Mouse (Mus musculus) CD4-positive, CD25-positive, alpha-beta regulatory T cell, adult 2 months (primary cell): ENCODE data around the gene Ctu2.

Experiments
- DNase-seq: peaks from one replicate; pipeline ENCODE4 v3.0.0-alpha.2; 2012; ENCODE audit warnings: low read depth, low spot score

Gene Ctu2

DNA sequence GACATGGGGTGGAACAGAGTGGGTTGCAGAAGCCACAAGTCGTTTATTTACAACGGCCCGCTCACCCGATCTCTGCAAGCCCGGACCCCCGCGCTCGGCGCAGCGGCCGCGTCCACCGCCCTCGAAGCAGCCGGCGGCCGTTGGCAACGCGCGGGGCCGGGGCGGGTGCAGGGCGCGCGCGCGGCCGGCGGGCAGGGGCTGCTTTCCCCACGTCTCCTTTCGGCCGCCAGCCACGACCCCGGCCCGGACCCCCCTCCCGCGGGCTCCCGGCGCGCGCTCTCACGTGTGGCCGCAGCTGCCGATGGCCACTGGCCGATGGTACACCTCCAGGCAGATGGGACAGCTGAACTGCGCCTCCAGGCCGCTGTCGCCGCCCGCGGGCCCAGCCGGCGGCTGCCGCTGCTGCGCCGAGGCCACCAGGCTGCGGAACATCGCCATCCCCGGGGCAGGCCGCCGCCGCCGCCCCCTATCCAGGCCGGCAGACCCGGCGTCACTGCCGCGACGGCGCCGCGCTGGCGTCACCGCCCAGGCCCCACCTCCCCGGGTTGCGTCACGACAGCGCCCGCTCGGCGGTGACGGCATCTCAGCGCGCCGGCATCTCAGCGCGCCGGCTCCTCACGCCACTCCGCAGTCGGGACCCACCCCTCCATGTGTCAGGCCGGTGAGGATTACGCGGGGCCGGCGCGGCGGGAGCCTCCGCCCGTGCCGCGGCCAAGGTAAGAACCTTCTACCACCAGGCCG lies at the start of gene Ctu2, which contains the start of gene Rnf166:
Gene Ctu2 (plus strand): TSS at position 564 of the 741 bp plus-strand sequence.
Gene Rnf166 (minus strand): TSS at position 485 of the 741 bp plus-strand sequence.
- DNase-seq, result peak; percentile 97

DNA sequence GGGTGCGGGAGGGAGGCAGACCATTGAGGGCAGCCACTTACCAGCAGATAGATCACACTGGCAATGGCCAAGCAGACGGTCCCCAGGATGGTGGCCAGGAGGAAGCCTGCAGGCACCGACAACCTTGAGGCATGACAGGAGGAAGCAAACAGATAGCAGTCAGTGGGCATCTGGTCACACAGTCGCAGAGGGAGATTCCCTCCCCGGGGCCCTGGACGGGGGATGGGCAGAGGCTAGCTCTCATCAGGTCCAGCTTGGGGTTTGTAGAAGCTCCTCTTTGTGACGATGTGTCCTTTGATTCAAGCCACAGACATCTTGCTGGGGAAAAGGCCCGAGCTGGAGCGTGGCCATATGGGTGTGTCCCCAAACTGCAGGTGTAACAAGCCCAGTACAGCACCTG lies 49.8 kb upstream of the Ctu2 start:
- DNase-seq, result no peak

DNA sequence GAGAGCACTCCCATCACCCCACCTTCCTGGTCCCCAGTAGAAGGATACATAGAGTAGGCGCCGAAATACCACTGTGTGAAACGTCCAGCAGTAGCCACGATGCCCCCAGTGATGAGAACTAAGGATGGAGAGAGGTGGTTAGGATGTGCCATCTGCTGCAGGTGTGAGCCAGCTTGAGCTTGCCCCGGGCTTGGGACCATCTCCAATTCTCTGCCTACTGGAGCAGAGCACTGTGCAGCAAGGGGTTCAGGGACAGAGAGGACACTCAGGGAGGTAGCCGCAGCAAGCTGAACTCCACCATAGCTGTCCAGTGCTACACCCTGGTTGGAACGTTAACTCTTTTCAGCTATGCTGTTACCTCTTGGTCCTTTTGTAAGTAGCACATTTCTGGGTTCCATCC lies 48.3 kb upstream of the Ctu2 start:
- DNase-seq, result no peak

DNA sequence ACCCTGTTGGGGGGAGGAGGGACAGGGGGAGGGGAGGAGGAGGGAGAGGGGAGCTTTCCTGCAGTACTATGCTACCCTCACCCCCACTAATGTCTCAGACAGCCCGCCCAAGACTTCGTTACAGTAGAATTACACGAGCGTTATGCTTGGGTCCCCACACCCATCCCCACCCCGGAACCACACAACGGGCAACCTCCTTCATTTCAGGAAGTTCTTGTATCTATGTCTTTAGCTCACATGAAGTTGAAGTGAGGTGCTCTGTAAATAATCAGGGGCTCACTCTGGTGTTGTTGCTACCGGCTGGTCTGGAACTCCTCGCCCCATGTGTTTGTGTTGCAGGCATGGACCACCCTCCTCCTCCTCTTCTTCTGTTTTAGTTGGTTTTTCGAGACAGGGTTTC lies 47.8 kb upstream of the Ctu2 start:
- peak; percentile 18 for DNase-seq

DNA sequence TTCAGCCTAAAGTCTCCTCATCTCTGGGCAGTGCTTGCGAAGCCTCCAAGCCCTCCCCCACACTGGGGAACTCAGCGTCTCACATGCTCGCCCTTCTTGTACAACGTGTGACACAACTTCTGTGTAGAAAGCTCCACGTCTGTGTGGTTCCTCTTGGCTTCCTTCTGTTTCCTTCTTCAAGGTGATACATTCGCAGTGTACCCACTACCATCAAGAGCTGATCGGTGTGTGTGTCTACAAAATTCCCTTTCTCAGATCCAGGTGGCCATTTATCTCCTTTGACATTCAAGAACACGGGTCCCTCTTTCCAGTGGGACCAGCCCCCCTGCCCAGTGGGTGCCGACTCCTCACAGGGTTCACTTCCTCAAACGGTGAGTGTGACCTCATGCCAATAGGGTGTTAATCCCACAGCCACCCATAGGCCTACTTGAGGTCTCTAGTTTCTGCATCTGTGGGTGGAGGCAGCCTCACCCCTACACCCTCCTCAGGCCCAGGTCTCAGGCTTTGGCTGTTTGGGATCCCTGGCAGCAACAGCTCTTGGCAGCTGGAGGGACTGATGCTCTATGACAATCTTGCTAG lies 45.8 kb upstream of the Ctu2 start:
- DNase-seq, result peak; percentile 33

DNA sequence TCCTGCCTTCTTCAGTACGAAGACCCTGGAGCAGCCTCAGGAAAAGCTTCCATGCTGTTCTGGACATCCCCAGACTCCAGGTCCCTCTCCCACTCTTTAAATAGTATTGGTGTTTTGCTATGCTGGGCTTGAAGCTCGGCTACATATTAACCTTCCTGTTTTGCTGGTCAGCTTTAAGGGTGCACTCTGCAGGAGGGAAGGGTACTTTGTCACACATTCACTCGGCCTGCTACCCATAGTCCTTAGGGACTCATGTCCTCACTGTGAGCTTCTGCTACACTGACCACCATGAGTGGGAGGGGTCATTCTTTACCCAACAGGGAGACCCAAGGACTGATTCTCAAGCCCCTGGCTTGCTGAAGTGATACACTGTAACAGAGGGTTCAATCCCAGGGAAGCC lies 45.3 kb upstream of the Ctu2 start:
- DNase-seq, result no peak

DNA sequence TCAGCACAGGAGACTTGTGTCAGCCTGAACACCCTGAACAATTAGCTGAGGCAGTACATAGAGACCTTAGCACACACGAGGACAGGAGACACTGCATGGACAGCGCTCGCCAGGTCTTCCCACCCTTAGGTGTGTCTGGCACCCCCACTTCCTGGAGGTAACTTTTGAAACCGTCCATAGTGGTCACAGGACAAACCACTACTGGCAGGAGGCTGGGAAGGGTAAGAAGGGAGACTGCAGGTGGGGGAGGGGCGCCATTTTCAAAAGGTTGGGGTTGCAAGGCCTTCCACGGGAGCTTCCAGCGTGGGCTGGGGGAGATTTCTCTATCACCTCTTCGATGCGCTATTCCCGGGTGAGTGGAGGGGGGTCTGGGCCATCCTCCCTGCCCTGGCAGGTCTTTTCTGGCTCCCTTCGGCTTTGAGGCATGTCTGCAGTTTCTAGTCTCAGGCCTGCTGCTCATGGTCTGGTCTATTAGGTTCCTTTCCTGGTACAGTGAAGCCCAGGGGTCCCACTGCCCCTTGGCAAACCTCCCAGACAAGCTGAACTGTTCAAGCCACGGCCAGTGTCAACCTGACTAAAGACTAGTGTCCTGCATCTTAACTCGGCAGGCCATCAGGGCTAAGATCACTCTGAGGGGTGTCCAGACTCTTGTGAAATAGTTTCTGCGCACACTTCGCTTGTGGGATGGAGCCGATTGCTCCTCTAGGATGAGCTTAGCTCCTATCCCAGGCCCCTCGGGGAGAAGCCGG lies 44.1 kb upstream of the Ctu2 start:
- DNase-seq, result peak; percentile 40

DNA sequence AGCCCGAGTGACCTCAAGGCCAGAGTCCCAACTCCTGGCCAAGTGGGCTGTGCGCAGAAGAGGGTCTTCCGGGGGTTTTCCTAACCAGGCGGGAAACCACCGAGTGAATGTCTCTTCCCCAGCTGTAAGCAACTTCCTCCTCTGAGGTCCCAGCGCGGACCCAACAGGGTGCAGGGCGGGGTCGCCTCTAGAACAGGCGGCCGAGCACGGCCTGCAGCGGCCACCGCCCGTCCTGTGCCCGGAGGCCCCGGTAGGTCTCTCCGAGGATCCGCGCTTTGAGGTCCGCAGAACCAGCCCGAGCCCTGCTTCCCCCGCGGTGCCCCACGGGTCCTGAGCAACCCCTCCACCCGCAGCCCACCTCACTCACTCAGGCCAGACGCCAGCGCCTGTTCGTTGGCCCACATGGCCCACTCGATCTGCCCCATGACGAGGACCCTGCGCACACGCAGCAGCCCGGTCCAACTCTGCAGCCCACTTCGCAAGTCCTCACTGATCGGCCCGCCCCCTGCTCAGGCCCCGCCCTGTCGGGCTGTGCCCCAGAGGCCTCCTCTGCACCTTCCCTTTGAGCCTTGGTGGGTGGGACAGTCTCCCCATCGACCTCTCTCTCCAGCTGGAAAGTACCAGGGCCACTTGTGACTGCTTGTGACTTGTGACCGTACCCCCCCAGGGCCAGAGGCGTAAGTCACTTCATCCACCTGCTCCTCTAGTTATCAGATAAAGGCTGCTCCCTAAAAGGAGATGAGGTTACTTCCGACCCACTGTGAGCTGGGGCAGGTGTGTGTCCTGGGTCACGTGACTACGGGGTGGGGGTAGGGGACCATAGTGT lies 43.3 kb upstream of the Ctu2 start, which contains the start of gene Cyba:
Gene Cyba (minus strand): TSS at position 488 of the 826 bp plus-strand sequence.
- peak; percentile 90 for DNase-seq

DNA sequence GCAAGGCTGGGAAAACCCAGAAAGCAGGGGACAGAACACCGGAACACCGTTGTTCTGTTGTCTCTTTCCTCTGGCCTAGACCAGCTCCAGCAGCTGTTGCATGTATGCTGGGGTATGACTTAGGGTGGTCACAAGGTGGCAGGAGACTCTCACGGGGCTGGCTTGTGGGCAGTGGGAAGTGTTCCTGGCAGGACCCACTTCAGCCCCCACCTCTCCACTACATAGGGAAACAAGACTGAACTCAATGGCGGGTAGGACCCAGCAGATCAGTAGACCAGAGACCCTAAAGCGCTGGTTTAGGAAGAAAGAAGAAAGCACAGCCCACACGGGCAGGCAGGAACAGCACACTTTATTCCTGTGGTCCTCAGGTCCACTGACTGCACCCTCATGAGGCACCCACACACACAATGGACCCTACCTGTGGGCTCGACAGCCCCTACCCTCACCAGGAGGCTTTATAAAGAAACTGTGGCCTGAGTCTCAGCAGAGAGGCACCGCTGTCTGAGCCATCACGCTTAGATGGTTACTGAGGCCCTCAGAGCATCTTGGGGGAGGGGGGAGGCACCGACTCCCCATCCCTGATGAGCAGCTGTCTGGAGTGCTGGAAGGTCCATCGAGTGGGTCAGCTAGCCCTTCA lies 42.6 kb upstream of the Ctu2 start:
- DNase-seq, result no peak

DNA sequence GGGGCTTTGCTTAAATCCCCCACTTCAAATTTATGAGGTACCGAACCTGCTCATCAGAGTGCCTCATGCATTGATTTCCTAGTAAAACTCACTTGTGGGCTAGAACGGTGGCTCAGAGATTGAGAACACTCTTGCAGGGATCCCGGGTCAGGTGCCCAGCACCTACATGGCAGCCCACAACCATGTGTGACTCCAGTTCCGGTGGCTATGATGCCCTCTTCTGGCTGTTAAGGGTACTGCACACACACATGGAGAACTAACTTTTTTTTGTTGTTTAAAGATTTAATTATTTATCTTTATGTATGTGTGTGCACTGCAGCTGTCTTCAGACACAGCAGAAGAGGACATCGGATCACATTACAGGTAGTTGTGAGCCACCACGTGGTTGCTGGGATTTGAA lies 40.6 kb upstream of the Ctu2 start:
- DNase-seq, result peak; percentile 63

DNA sequence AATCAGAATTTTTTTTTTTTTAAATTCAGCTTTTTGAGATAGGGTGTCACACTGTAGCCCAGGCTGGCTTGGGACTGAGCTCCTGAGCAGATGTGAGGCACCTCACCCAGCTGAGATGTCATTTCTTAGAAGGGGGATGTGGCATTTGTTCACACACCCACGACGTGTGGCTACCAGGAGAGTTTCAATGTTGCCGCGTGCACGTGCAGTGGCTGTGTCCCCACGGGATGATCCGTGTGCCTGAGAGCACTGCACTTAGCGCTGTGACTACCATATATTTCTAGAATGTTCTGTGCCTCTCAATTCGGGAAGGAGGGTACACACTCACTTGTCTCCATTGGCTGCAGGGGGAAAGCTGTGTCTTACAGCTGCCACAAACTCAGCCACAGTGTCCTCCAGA lies 39.8 kb upstream of the Ctu2 start:
- DNase-seq, result peak; percentile 60

DNA sequence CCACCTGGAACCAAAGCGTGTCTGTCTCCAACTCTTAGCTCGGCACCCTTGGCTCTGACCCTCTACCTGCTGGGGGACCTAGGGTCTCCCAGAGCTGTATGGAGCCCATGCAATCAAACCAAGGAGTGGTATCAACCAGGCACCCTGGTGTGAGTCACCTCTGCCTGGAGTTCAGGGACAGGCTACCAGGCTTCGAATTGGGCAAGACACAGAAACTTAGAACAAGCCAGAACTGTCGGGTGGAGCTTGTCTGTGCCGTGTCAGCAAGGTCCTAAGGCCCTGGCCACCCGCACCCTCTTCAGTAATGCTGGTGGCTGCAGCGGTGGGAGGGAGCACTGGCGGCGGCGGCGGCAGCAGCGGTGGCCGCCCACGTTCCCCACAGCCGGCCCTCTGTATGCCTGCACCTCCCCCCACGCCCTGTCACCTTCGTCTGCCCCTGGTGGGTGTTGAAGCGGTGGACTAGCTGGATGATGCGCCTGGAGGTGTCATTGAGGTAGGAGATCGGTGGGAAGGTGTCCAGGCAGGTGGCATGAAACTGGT lies 39.3 kb upstream of the Ctu2 start:
- DNase-seq, result peak; percentile 61

DNA sequence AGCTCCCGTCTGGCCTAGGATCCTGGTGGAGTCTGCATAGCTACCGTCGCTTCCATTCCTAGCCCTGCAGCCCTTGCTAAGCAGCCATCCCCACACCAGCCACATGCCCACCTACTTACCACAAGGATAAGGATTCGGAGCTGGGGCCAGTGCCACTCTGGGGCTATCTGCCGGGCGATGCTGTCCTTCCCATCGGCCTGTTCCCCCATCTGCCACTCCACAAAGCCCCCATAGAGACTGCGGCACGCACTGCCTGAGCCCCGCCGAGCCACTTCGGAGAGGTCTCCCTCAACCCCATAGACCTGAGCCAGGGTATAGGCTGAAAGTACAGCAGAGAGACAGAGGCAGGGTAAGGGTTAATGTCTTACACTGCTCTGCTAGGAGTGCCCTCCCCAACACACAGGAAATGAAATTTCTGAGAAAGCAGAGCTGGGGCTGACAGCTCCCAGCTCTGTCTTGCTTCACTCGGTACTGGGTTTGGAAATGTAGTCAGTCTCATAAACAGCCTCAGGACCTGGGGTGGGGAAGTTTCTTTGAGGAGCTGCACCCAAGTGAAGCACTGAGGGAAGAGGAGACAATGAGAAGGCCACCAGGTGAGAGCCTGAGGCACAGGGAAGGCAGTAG lies 38.1 kb upstream of the Ctu2 start:
- DNase-seq, result peak; percentile 64

DNA sequence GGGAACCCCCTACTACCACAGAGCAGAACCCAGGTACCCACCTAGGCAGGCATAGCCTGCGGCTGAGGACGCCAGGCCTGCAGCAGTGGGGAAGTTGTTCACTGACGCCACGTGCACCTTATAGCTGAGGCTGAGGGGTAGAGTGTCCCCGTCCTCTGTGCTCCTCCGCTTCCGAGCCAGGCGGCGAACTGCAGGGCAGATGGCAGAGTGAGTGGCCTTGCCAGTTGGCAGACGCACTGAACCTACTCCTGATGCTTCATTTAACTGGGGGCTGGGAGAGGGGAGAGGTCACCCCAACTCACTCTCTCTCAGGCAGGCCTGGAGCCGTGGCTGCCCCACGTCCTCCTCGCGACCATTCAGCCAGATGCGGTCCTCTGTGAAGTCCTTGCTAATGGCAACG lies 36.6 kb upstream of the Ctu2 start:
- no peak for DNase-seq

DNA sequence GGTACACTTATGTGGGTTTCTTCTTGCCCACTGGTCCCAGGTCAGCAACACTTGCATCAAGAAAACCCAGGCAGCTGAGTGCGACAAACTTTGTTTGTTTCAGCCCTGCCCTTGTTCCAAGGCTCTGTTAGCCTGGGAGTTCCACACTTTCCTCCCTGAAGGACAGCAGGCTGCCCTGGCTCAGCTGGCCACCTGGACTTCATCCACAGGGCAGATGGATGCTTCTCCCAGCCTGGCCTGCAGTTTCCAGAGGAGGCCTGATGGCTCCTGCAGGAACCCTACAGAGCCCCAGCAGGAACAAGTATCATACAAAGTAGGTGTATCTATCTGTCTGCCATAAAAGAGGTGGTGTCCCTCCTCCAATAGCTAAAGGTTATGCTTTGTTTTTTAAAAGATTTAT lies 34.6 kb upstream of the Ctu2 start:
- no peak for DNase-seq

DNA sequence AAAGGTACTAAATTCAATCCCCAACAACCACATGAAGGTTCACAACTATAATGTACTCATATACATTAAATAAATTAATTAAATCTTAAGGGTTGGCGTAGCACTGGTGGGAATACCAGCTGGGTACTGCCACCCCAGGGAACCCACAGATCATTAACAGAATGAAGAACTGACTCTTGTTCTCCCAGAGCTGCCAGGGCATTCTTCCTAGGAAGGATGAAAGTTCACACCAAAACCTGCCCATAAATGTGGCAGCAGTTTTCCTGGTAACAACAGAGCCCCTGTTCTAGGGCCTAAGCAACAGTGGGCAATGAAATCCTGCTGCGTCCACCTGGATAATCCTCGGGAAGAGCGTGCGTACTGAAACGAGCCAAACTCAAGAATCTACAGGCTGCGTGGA lies 33.6 kb upstream of the Ctu2 start:
- no peak for DNase-seq

DNA sequence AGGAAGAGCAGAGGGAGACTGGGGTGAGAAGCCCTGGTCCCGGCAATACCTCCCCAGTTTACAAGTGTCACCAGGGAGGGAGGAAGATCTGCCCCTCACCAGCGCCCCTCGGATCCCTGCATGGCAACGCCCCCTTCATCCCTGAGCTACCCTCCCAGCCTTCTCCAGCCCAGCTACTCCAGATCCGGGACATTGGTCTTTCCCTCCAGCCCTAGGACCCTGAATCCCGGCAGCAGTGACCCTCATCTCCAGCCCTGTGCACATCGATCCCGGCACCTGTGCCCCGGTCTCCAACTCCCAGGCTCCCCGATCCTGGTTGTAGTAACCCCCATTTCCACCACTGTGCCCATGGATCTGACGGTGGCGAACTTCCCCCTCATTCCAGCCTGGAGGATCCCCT lies 33.2 kb upstream of the Ctu2 start:
- DNase-seq, result no peak

DNA sequence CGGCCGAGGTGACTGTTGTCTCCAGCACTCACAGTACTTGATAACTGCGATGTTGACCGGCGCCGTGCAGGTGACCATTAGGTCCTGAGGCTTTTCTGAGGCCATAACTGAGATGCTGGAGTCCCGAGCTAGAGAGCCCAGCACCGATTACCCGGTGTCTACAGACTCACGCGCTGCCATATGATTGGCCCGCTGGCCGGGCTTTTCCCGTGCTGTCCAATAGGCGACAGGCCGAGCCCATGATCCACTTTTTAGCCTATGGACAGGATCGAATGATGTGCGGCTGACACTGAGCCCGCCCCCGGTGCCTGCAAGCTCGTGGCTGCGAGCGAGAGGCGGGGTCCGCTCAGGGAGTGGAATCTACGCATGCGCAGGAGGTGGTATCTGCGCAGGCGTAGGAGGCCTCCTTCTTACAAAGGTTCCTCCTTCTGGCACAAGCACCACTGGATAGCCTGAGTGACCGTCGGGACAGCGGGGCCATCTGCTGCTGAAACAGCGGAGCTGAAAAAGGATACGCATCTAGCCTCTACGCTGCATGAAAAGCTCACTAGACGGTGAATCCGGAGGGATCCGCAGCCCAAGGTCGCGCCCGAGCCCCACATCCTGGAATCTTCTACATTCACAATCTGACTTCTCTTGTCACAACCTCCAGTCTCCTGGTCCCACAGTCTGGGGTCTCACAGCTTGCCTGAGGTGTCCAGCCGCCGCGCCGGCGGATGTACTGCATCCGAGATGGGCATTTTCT lies 32.5 kb upstream of the Ctu2 start, which contains the start of gene Mvd:
Gene Mvd (minus strand): TSS at position 161 of the 745 bp plus-strand sequence.
- DNase-seq, result peak; percentile 99

DNA sequence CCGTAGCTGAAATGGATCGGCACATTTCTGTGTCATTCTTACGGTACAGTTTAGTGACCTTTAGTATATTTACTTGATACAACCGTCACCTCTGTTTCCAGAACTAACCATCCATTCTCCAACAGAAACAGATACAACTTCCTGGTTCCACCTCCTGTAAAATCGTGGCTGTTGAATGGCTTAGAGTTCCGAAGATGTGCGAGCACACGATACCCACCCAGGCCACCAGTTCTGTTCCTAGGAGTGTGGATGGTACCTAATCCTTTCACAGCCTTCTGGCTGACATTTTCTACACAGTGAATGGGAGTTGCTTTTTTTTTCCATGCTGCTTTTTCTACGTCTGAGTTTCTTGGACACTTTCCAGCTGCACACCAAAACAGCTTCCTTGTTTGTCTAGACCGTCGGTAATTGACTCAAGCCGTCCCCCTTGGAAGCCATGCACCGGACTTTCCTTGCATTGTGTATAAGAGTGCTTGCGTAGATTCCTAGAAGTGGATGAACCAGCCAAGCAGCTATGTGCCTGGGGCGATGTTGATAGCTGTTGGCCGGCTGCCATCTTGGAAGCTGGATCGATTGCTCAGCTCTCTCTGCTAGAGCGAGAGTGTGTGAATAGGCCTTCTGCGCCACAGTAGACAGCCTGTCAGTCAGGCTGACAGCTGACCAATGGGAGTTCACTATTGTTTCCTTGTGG lies 31.7 kb upstream of the Ctu2 start:
- peak; percentile 85 for DNase-seq
